Mouse (Mus musculus) lung, adult 2 months (tissue): ENCODE measurements around the gene Snx33. TPM values are rescaled to one million over a fixed set of nuclear protein-coding genes. Genes with fewer than 3 reads are reported as not detected.

Experiments used
- DNase-seq: peaks from one replicate; pipeline ENCODE4 v3.0.0; 2022
- H3K4me1 ChIP-seq: fragments of 200-500 bp; 2 replicates; pipeline ENCODE4 v1.6.1; 2011; ENCODE audit warnings: low read length; ENCODE audit not compliant: control insufficient read depth, insufficient read depth
- H3K4me3 ChIP-seq: fragments of 200-500 bp; replicated peaks from 2 replicates; pipeline ENCODE3; 2011; ENCODE audit warnings: low read depth, mild to moderate bottlenecking, control low read depth, low read length; ENCODE audit errors: extremely low read depth
- CTCF ChIP-seq: fragments of 200-500 bp; IDR thresholded peaks from 2 replicates; pipeline ENCODE4 v1.5.1; 2011; ENCODE audit warnings: mild to moderate bottlenecking, low read length, control low read depth; ENCODE audit not compliant: insufficient read depth
- POLR2A ChIP-seq: fragments of 200-500 bp; IDR thresholded peaks from 2 replicates; pipeline ENCODE4 v1.6.1; 2011; ENCODE audit warnings: low read depth, mild to moderate bottlenecking, control low read depth, low read length, borderline replicate concordance; ENCODE audit errors: extremely low read depth
- WGBS: fragments of 180-500 bp; shearing (Covaris S2); methylation state at CpG from one replicate; pipeline ENCODE4 v1.1.7; 2018; 5-methylcytosine and 5-hydroxymethylcytosine counted together
- polyA plus RNA-seq: library from polyadenylated mRNA; depleted of rRNA; stranded (reverse); fragments of >200 nt; gene quantifications from 2 replicates; pipeline ENCODE4 v1.2.3, GENCODE M21; 2012

The Snx33 gene
- polyA plus RNA-seq, 1 experiment = 23.6 TPM

GRCm38 (mm10) chr9:56886113-56886512 is 42.1 kb downstream of the Snx33 start:
- WGBS = 58% methylated on average over 13 of the region's 13 CpGs
- TF ChIP-seq CTCF (peak; percentile 20; the same call in 1 of the 2 replicates), POLR2A (no peak)
- DNase-seq = no peak
- Histone ChIP-seq H3K4me3 (no peak overlapping the region), H3K4me1 (peaks cover 2% of the 10 kb centered on the region; the same call in 1 of the 2 replicates)

DNA sequence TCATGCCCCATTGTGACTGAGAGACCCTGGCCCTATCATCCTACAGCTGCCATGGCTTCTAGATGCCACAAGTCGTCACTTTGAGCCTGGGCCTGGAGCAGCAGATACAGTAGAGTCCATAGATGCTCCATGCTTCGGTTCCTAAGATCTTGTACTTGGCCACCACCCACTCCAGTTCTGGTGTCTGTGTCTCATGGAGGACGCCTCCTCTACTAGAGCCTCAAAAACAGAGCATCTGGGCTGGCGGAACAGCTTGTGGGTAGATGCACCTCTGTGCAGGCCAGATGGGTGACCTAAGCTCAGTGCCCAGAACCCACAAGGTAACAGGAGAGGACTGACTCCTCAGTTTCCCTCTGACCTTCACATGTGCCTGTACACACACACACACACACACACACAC is 43.8 kb downstream of the Snx33 start:
- no peak overlapping the region for H3K4me3 ChIP-seq
- H3K4me1 ChIP-seq = no peaks in the 10 kb centered on the region
- TF ChIP-seq POLR2A = no peak
- no peak for TF ChIP-seq CTCF
- DNase-seq = no peak
- whole genome bisulfite sequencing = 91% methylated on average over 4 of the region's 4 CpGs

DNA sequence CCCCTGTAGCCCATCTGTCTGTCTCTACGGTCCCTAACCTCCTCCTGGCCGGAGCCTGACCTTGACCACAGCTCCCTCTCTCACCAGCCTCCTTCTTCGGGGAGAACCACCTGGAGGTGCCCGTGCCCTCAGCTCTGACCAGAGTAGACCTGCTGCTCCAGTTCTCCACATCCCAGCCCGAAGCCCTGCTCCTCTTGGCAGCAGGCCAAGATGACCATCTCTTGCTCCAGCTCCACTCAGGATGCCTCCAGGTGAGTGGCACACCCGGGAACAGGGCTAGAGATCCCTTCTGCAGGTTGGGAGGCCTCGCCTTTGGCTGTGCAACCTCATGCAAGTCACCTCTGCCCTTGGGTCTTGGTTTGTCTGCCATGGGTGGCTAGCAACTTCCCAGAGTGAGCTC is 44.7 kb downstream of the Snx33 start:
- no peak for DNase-seq
- H3K4me3 ChIP-seq = no peak overlapping the region
- H3K4me1 ChIP-seq = no peaks in the 10 kb centered on the region
- WGBS = 77% methylated on average over 7 of the region's 7 CpGs
- TF ChIP-seq CTCF = no peak
- TF ChIP-seq POLR2A = no peak

- DNase-seq = no peak
- Histone ChIP-seq H3K4me1 (no peaks in the 10 kb centered on the region), H3K4me3 (no peak overlapping the region)
- 43% methylated on average over 12 of the region's 12 CpGs for WGBS
- TF ChIP-seq CTCF (no peak), POLR2A (no peak)
Measured at GRCm38 (mm10) chr9:56882818-56883217, 45.4 kb downstream of the Snx33 start.

DNA sequence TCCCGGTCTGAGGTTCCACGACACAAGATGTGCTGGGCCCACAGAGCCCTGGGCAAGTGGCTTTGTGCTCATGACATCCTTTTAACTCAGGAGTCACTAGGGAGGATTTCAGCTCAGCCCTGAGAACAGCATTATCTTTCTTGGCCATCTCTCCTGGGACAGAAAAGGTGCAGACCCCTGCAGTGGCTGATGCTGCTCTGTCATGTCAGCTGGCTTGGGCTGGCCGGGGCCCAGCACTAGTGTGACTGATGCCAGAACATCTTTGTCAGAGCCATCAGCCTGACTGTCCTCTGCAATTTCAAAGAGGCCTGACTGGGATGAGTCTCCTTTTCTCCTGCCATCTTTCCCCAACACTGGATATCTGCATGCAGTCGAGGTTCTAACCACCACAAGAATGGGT is 45.9 kb downstream of the Snx33 start:
- WGBS = 68% methylated on average over 4 of the region's 4 CpGs
- H3K4me3 ChIP-seq = no peak overlapping the region
- no peak for DNase-seq
- no peaks in the 10 kb centered on the region for H3K4me1 ChIP-seq
- TF ChIP-seq POLR2A (no peak), CTCF (no peak)

DNA sequence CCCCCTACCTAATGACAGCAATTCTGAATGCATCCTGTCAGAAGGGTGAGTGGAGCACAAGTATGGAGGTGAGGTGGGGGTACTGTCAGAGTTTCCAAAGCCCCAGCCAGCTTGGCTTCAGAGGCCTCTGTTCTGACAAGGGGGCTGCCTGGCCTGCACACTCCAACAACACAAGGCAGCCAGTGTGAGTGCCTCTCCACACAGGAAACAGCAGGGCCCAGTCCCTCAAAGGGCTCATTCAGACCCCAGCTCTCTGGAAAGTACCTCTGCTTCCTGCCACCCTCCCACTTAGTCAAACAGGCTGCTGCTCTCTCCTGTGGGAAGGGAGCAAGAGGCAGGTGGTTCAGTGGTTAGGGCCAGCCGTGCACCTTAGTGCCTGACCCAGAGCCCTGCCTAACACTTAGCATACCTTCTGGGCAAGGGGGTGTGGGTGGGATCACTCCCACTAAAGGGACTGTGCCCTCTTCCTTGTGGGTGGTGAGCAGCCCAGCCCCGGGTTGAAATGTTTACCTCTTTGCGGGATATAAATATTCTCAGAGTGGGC is 46.6 kb downstream of the Snx33 start:
- no peak for DNase-seq
- Histone ChIP-seq H3K4me3 (no peak overlapping the region), H3K4me1 (no peaks in the 10 kb centered on the region)
- whole genome bisulfite sequencing = 49% methylated on average over 3 of the region's 3 CpGs
- TF ChIP-seq POLR2A (no peak), CTCF (no peak)

DNA sequence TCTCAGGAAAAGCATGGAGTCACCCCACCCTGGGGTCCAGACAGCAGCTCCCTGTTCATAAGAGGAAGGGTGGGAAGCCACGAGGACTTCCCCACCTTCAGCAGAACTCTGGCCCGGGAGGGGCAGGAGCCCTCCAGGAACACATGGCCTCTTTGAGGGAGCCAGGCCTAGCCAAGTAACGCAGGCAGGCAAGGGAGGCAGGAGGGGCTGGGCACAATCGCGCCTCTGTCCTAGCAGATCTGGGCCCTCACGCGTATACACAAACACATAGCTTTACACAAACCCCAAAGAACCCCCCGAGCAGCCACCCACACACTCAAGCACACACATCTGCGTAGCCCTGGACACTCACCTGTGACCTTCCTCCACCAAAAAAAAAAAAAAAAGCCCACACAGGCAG is 47.4 kb downstream of the Snx33 start:
- DNase-seq = no peak
- Histone ChIP-seq H3K4me3 (no peak overlapping the region), H3K4me1 (no peaks in the 10 kb centered on the region)
- 53% methylated on average over 9 of the region's 9 CpGs for WGBS
- TF ChIP-seq CTCF (no peak), POLR2A (no peak)

GRCm38 (mm10) chr9:56877284-56877683 is 50.9 kb downstream of the Snx33 start:
- Histone ChIP-seq H3K4me3 (no peak overlapping the region), H3K4me1 (no peaks in the 10 kb centered on the region; the same call in 1 of the 2 replicates)
- WGBS = 73% methylated on average over 5 of the region's 5 CpGs
- TF ChIP-seq CTCF (no peak), POLR2A (no peak)
- no peak for DNase-seq

GRCm38 (mm10) chr9:56876784-56877183 is 51.4 kb downstream of the Snx33 start:
- Histone ChIP-seq H3K4me3 (no peak overlapping the region), H3K4me1 (no peaks in the 10 kb centered on the region; the same call in 1 of the 2 replicates)
- no peak for DNase-seq
- 56% methylated on average over 9 of the region's 9 CpGs for WGBS
- TF ChIP-seq POLR2A (no peak), CTCF (no peak)

DNA sequence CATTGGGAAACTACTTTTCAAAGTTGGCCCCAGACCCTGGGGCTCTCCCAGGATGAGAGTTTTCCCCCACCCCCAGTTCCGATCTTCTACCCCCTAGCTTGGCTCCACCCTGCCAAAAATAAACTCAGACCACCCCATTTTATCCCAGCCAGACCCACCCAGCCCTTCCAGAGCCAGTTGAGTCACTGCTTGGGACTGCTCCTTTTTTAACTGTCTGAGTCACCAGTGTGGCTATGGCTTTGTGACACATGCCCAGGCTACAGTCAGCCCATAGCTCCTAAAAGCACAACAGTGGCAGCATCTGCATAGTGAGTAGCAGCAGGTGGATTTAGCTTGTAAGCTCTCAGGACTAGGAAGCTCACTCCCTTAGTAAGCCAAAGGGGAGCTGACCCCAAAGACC is 55.1 kb downstream of the Snx33 start:
- DNase-seq = no peak
- no peak for TF ChIP-seq POLR2A
- TF ChIP-seq CTCF = no peak
- Histone ChIP-seq H3K4me3 (no peak overlapping the region), H3K4me1 (no peaks in the 10 kb centered on the region; the same call in 1 of the 2 replicates)
- 33% methylated on average over 1 of the region's 1 CpGs for WGBS
